Mouse (Mus musculus) 3T3-L1 (cell line): ENCODE measurements around the gene Dclre1b.
"Not testable (repeated sequence)": the region's sequence is repeated elsewhere in the genome, so short reads cannot be mapped to it uniquely, and the experiment has no call there.

Experiments used
- DNase-seq: peaks from one replicate; pipeline ENCODE4 v3.0.0-alpha.2; 2015; ENCODE audit warnings: low read depth, low spot score

Dclre1b gene

DNA sequence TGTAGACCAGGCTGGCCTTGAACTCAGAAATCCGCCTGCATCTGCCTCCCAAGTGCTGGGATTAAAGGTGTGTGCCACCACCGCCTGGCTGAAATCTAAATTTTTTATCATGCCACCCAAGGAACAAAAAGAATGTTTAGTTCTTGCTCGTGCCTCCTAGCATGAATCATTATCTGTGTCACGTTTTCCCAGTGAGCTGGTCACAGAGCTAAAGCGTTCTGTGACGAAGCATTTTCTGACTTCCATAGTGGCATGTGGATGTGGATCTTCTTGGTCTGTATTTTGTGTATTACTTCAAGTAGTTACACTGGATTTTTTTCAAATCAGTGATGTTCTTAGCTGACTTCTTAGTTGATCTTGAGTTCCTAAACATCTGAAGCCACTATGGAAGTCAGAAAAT lies 1.7 kb upstream of the Dclre1b start:
- no peak for DNase-seq

DNA sequence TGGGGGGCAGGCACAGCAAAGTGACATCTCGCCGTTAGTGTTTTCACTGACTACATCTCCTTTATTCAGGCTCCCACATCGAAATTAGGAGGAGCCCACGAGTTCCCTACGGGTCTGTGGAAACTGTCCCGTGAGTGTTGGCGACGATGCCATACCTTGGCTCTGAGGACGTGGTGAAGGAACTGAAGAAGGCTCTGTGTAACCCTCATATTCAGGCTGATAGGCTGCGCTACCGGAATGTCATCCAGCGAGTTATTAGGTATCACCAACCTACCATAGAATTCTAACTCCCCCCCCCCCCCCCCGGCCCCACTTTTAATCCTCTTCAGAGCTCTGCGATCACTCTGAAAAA lies 531 bp upstream of the Dclre1b start:
- no peak for DNase-seq

- DNase-seq = no peak
These were observed 3.6 kb downstream of the Dclre1b start for GRCm38 (mm10) chr3:103805671-103806070.

DNA sequence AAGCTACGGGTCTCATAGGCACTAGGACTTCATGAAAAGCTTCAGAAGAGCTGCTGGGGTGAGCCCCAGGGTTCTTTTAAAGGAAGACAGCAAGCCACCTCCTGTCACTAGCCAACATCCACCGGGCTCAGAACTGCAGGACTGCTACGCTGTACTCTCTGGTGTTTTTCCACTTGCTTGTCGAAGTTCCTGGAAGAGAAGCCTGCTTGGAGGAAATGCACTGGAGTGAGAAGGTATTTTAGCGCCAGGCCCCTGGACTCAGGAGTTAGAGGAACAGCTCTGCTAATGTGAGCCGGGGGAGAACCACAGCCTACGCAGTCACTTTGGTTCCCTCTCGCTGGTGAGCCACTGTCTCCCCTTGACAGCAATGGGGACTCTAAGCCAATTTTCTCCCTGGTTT lies 6.4 kb downstream of the Dclre1b start:
- DNase-seq = no peak

- peak; percentile 24 for DNase-seq
These were observed 7.4 kb downstream of the Dclre1b start for GRCm38 (mm10) chr3:103801631-103802531.

DNA sequence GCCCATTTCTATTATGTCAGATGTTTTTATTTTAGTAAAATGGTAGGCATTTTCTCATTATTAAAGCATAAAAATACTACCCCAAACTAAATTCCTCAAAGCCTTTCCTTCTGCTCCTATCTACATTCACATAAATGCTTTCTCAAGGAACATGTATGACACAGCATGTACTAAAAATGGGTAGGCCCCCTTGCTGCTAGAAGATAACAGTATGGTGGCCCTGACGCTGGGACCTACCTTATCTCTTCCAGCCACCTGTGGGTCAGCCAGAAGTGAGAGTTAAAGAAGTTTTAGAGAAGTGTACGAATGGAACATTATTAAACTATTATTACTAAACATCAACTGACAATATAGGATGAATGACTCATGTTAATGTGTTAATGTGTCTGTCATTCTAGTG lies 9.7 kb downstream of the Dclre1b start:
- DNase-seq = no peak

GRCm38 (mm10) chr3:103796389-103796788 lies 12.9 kb downstream of the Dclre1b start:
- DNase-seq = no peak

GRCm38 (mm10) chr3:103792566-103792965 lies 16.7 kb downstream of the Dclre1b start:
- no peak for DNase-seq

GRCm38 (mm10) chr3:103792111-103792406 lies 17.2 kb downstream of the Dclre1b start:
- not testable (repeated sequence) for DNase-seq

- DNase-seq = peak; percentile 88
These were observed 17.8 kb downstream of the Dclre1b start, which contains the start of gene Hipk1 for GRCm38 (mm10) chr3:103791230-103792110. Gene Hipk1 (minus strand): TSS chr3:103791563.

DNA sequence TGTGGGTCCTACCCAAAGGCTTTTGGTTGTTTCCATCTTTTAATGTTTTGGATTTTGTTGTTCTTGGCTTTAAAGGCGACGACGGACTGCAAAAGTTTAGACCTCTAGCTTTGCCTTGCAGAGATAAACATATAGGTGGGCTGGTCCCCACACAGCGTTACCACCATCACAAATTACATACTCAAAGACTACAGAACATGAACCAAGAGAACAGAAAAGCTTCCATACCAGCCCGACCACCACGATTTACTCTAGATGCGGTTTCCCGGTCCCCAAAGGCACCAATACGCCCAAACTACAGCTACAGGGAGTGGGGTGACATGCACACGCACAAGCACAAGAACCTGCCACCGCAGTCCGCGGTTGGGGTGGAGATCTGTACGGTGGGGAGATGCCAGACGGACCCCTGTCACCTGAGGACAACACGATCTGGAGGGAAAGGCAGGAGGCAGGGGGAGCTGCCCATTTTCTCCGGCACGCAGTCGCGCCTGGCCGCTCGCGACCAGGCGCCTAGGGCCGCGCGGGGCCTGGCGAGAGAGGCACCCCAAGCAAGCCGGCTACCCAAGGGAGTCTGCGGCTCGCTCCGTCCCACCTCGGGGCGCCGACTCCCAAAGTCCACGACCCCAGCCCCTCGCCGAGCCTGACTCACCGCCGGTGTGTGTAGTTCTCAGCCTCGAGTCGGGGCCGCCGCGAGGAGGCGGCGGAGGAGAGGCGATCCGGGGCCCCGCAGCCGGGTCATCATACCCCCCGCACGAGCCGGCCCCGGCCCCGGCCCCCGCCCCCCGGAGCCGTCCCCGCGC lies 18.7 kb downstream of the Dclre1b start:
- DNase-seq = no peak

DNA sequence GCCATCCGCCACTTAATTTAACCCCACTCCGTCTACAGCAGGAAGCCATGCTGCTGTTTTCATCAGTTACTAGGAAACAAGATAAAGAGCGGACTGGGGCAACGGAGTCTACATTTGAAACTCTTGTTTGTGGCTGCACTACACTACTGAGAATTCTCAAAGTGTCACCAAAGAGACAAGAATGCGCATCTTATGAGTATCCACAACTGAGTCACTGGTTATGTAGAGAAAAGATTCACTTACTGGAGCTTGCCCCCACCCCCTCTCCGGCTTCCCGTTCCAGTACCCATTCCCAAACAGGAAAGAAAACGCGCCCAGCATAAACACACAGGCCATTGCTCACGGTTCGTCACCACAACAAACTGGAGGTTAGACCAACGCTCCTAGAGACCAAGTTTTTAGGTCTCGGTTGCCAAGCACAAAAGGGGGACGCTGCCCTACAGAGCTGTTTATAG lies 19.3 kb downstream of the Dclre1b start:
- DNase-seq = peak; percentile 71

GRCm38 (mm10) chr3:103789096-103789495 lies 20.1 kb downstream of the Dclre1b start:
- no peak for DNase-seq

GRCm38 (mm10) chr3:103787225-103787624 lies 22.0 kb downstream of the Dclre1b start:
- no peak for DNase-seq

DNA sequence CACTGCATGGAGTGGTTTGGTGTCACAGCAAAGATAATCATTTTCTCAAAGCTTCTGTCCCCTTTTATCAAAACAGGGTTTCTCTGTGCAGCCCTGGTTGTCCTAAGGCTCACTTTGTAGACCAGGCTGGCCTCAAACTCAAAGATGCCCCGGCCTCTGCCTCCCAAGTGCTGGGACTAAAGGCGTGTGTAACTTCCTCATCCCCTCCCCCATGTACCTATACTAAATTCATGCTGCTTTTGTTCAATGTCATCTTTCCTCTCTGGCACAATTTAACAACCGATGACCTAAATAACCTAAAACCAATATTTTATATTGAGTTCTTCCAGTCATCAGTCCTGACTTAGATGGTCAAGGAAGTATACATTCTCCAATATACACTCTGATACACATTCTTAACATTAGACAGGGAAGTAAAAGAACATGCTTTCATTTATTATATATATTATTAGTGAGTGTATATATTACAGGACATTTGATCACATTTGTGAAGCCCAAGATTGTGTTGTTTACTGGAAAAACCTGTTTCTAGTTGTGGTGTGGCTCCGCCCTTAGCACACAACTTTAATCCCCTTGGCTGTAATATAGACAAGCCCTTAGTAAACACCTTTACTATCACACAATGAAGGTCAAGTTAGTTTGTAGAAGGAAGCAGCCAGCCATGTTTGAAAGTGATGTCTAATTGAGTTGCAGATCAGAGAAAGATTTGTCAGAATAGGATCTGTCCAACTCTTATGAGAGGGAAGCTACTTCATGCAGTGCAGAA lies 26.2 kb downstream of the Dclre1b start:
- no peak for DNase-seq

DNA sequence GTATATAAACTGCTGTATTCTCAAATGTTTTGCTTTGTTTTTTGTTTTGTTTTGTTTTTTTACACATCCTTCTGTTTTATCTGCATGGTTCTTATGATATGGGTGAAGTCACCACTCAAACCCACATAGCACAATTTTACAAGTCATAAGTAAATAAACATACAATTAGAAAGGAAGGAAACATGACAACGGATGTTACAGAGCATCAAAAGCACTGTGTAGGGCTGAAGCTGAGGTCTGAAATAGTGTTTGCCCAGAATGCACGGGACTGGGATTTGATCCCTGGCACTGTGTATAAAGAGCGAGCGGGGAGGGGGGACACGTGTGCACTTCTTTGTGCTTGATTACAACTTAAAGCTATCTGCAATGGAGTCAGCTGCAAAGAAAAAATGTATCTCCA lies 28.5 kb downstream of the Dclre1b start:
- DNase-seq = no peak

DNA sequence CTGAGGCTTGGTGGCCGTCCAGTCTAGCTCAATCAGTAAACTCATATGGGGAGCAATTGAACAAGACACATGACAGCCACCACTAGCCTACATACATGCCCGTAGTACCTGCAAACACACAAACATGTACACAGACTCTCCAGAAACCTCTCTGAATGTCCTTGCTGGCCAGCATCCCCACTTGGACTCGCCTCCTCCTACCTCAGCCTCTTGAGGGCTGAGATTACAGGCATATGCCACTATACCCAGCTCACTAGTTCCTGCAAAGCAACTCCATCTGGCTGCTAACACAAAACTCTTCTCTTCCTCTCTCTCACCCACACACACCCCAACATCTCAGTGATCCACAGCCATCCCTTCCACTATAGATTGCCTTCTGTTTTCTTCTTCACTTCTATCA lies 29.0 kb downstream of the Dclre1b start:
- no peak for DNase-seq

DNA sequence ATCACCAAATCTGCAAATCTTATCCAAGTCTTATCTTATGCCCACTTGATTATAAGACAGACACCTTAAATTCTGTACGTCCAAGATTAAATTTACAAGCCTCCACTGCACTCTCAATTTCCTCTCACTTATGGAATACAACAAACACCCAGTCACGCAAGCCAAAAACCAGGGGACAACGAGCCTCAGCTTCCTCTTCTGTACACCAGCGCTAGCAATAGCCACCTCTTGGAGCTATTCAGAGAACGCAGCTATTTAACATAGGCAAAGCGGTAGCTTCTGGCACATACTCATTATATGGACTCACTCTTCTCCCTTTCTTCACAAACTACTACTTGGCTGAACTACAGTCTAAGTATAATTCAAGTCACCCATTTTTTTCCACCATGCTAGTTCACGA lies 30.1 kb downstream of the Dclre1b start:
- DNase-seq = no peak

GRCm38 (mm10) chr3:103778660-103779059 lies 30.6 kb downstream of the Dclre1b start:
- no peak for DNase-seq

DNA sequence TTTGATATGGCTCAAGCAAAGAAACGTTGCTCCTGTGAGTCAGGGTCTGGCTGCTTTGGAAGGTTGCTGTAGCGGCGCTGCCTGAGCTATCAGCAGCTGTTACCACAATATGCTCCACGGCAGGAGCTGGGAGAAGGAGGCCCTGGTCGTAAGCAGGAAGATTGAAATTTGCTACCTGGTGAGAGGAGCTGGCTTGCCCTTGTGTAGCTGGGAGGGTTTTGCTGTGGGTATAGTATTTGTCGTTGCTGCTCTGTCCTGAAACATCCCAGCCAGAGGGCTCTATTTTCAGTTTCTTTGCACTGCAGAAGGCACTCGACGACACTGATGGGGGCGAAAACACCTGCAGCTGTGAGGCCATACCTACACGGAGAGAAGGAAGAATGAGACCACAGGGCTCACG lies 31.3 kb downstream of the Dclre1b start:
- no peak for DNase-seq

GRCm38 (mm10) chr3:103774009-103774408 lies 35.2 kb downstream of the Dclre1b start:
- DNase-seq = no peak
